Mouse (Mus musculus) hindbrain, embryonic 15.5 days (tissue): ENCODE data around the gene Clstn1. TPM values are rescaled to one million over a fixed set of nuclear protein-coding genes. Genes with fewer than 3 reads are reported as not detected.
A peak's percentile ranks its signal among the peaks of the same experiment; 100 is the strongest.
"Not testable (repeated sequence)": the region's sequence is repeated elsewhere in the genome, so short reads cannot be mapped to it uniquely, and the experiment has no call there.

Source experiments
- ATAC-seq: fragments of 200-750 bp; cut with Nextera tagmentation; 2 replicates; pipeline ENCODE4 v1.8.0; 2017; ENCODE audit warnings: low read depth, moderate number of reproducible peaks, moderate TSS enrichment; ENCODE audit not compliant: low FRiP score
- H3K27ac ChIP-seq: fragments of 300-500 bp; sonication (generic); replicated peaks from 2 replicates; pipeline ENCODE4 v1.5.1; 2015; ENCODE audit warnings: mild to moderate bottlenecking, inconsistent platforms
- H3K27me3 ChIP-seq: fragments of 300-500 bp; sonication (generic); 2 replicates; pipeline ENCODE4 v1.6.1; 2015; ENCODE audit warnings: control low read depth, inconsistent platforms
- H3K36me3 ChIP-seq: fragments of 300-500 bp; sonication (generic); 2 replicates; pipeline ENCODE4 v1.6.1; 2015; ENCODE audit warnings: control low read depth, inconsistent platforms
- H3K4me1 ChIP-seq: fragments of 300-500 bp; sonication (generic); replicated peaks from 2 replicates; pipeline ENCODE4 v1.6.1; 2015; ENCODE audit warnings: control low read depth, inconsistent platforms
- H3K4me2 ChIP-seq: fragments of 300-500 bp; sonication (generic); 2 replicates; pipeline ENCODE4 v1.6.1; 2015; ENCODE audit warnings: moderate library complexity, mild to moderate bottlenecking, inconsistent platforms
- H3K4me3 ChIP-seq: fragments of 300-500 bp; sonication (generic); 2 replicates; pipeline ENCODE4 v1.5.1; 2015; ENCODE audit warnings: mild to moderate bottlenecking, inconsistent platforms
- H3K9ac ChIP-seq: fragments of 300-500 bp; sonication (generic); 2 replicates; pipeline ENCODE4 v1.6.1; 2015; ENCODE audit warnings: inconsistent platforms
- H3K9me3 ChIP-seq: fragments of 300-500 bp; sonication (generic); 2 replicates; pipeline ENCODE4 v1.6.1; 2016; ENCODE audit warnings: control low read depth, inconsistent platforms
- WGBS: fragments of 180-500 bp; shearing (Covaris S2); methylation state at CpG from one replicate; pipeline ENCODE4 v1.1.7; 2015; 5-methylcytosine and 5-hydroxymethylcytosine counted together
- polyA plus RNA-seq: library from polyadenylated mRNA; unstranded; fragments of >200 nt; fragmentation: Nextera tagmentation; extraction: Ambion mirVana; gene quantifications from 2 replicates; pipeline ENCODE4 v1.2.1, GENCODE M21; 2015

Gene Clstn1
- polyA plus RNA-seq, 1 experiment from 2014 or later: 198 TPM

DNA sequence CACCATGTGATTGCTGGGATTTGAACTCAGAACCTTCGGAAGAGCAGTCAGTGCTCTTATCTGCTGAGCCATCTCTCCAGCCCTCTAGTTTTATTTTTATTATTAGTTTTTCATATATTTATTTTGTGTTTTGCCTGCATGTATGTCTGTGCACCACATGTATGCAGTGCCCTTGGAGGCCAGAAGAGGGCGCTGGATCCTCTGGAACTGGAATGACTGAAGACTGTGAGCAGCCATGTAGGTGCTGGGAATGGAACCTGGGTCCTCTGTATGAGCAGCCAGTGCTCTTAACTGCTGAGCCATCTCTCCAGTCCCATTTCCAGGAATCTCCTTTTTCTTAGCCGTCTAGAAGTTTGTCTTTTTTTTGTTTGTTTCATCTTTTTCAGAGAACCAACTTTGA, 18.2 kb downstream of the Clstn1 start:
- WGBS: 79% methylated on average over 3 of the region's 3 CpGs
- no peaks in the 10 kb centered on the region for H3K9me3 ChIP-seq
- H3K4me1 ChIP-seq: peaks cover 55% of the 10 kb centered on the region

DNA sequence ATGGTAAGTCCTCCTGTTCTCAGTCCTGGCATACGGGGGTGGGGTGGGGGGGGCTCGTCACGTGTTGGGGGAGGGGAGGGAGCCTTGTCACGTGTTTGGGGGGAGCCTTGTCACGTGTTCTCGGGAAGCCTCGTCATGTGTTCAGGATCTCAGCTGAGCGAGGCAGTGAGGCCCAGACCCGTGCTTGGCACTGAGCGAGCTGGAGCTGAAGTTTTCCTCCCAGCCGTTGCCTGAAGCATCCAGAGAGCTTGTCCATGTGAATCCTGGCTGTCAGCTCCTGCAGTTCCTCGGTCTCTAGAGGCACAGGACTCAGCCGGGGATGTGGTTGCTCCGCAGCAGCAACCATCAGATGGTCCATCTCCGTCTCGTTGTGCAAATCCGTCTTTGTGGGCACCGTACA, 19.8 kb downstream of the Clstn1 start:
- Histone ChIP-seq H3K4me1 (peaks cover 51% of the 10 kb centered on the region), H3K27ac (peak overlapping the region; percentile 62)

More for the DNA sequence above, 18.2 kb downstream of the Clstn1 start:
- H3K27ac ChIP-seq: no peak overlapping the region
- H3K4me3 ChIP-seq: no peak overlapping the region
- H3K27me3 ChIP-seq: no peaks in the 10 kb centered on the region
- H3K9ac ChIP-seq: no peak overlapping the region
- ATAC-seq: no peak
- no peaks in the 10 kb centered on the region for H3K36me3 ChIP-seq
- no peak overlapping the region for H3K4me2 ChIP-seq

DNA sequence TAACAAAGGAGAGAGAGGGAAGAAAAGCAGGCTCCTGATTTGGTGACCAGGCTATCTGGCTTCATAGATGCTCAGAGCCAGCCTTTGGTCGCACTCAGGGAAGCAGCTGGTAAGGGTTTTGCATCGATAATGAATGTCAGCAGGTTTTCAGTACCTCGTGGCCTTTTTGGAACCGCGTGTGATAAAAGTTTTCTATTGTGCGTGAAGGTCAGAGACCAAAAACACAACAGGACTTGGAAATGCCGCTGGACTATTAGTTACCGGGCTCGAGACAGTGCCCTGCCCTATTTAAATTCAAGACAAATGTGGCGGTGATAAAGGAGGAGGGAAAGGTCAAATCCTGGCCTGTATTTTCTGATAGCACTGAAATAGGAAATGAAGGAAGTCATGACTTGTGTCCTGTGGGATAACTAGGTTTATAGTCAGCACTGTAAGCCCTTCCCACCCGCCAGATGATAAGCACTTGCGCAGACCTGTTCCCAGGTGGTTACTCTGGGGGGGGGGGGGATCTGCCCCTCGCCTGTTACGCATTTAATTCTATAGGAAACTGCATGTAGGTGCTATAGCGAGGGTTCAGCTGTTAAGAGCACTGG, 20.6 kb downstream of the Clstn1 start:
- 0 out of 2 replicates have a peak overlapping the region, but pooled peaks have one; percentile 25 for H3K27ac ChIP-seq
- peaks cover 49% of the 10 kb centered on the region for H3K4me1 ChIP-seq
- ATAC-seq: no peak
- no peaks in the 10 kb centered on the region for H3K27me3 ChIP-seq
- H3K9ac ChIP-seq: no peak overlapping the region
- no peaks in the 10 kb centered on the region for H3K36me3 ChIP-seq
- no peaks in the 10 kb centered on the region for H3K9me3 ChIP-seq
- H3K4me3 ChIP-seq: no peak overlapping the region
- 34% methylated on average over 15 of the region's 15 CpGs for WGBS
- no peak overlapping the region for H3K4me2 ChIP-seq

More for the DNA sequence above, 19.8 kb downstream of the Clstn1 start:
- WGBS: 49% methylated on average over 18 of the region's 18 CpGs
- Histone ChIP-seq H3K4me2 (peak overlapping the region; percentile 17; the same call in 1 of the 2 replicates), H3K9me3 (no peaks in the 10 kb centered on the region), H3K36me3 (no peaks in the 10 kb centered on the region), H3K4me3 (no peak overlapping the region), H3K27me3 (no peaks in the 10 kb centered on the region), H3K9ac (no peak overlapping the region)
- ATAC-seq: peak; percentile 52

- H3K9me3 ChIP-seq: no peaks in the 10 kb centered on the region
- no peaks in the 10 kb centered on the region for H3K27me3 ChIP-seq
- WGBS: 60% methylated on average over 20 of the region's 20 CpGs
- 0 out of 2 replicates have a peak overlapping the region, but pooled peaks have one; percentile 25 for H3K27ac ChIP-seq
- H3K4me3 ChIP-seq: no peak overlapping the region
- H3K4me1 ChIP-seq: peaks cover 43% of the 10 kb centered on the region
- no peak overlapping the region for H3K4me2 ChIP-seq
- H3K36me3 ChIP-seq: no peaks in the 10 kb centered on the region
- ATAC-seq: no peak
- no peak overlapping the region; the same call in 1 of the 2 replicates for H3K9ac ChIP-seq
These were observed 21.5 kb downstream of the Clstn1 start for GRCm38 (mm10) chr4:149607591-149608308.

DNA sequence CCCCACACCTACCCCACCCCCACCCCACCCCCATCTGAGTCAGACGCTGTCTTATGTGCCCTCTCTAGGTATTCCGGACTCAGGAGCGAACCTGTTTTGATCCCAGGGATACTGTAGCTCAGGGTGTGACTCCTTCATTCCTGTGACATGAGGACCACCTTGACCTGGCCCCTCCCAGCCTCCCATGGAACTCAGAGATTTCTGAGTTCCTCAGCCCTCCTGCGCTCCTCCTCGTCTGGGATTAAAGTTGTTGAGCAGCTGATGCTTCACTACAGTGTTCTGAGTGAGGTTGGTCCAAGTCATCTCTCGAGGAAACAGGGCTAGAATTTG, 22.0 kb downstream of the Clstn1 start:
- Histone ChIP-seq H3K27me3 (no peaks in the 10 kb centered on the region), H3K9ac (no peak overlapping the region), H3K27ac (no peak overlapping the region), H3K36me3 (no peaks in the 10 kb centered on the region), H3K4me1 (peaks cover 43% of the 10 kb centered on the region), H3K9me3 (no peaks in the 10 kb centered on the region), H3K4me3 (no peak overlapping the region), H3K4me2 (no peak overlapping the region)
- ATAC-seq: no peak
- WGBS: 92% methylated on average over 6 of the region's 6 CpGs

- no peaks in the 10 kb centered on the region for H3K27me3 ChIP-seq
- H3K4me3 ChIP-seq: no peak overlapping the region
- peaks cover 43% of the 10 kb centered on the region for H3K4me1 ChIP-seq
- H3K9ac ChIP-seq: no peak overlapping the region
- H3K4me2 ChIP-seq: no peak overlapping the region
- peak overlapping the region; percentile 5; the same call in 1 of the 2 replicates for H3K27ac ChIP-seq
- H3K9me3 ChIP-seq: no peaks in the 10 kb centered on the region
- WGBS: 52% methylated on average over 8 of the region's 8 CpGs
- ATAC-seq: no peak
- no peaks in the 10 kb centered on the region for H3K36me3 ChIP-seq
These were observed 23.2 kb downstream of the Clstn1 start for GRCm38 (mm10) chr4:149609256-149610025.

GRCm38 (mm10) chr4:149611376-149612044, 25.2 kb downstream of the Clstn1 start:
- peaks cover 31% of the 10 kb centered on the region for H3K4me1 ChIP-seq
- H3K36me3 ChIP-seq: peaks cover 15% of the 10 kb centered on the region
- H3K9me3 ChIP-seq: no peaks in the 10 kb centered on the region
- H3K4me3 ChIP-seq: no peak overlapping the region
- no peak overlapping the region for H3K27ac ChIP-seq
- 54% methylated on average over 10 of the region's 10 CpGs for WGBS
- no peak for ATAC-seq
- no peaks in the 10 kb centered on the region for H3K27me3 ChIP-seq
- H3K9ac ChIP-seq: no peak overlapping the region
- no peak overlapping the region for H3K4me2 ChIP-seq

DNA sequence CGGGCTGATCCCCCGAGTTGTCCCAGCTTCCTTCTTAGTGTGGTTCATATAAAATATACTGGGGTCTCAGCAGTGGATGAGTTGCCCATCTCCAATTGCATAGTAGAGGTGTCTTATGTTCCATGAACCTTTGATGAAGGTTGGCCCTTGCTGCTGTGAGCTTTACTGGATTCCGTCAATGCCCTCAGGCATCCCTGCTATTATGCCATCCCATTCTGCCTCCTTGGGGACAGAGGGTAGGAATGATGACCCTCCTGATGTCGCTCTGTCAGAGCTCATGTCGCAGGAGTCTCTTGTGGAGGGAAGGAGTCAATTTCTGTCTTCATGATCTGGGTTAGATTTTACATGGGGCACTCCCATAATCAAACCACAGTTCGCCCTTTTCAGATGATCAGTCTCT, 27.2 kb downstream of the Clstn1 start:
- not testable (repeated sequence) for H3K9me3 ChIP-seq, H3K27ac ChIP-seq, H3K9ac ChIP-seq, ATAC-seq, H3K4me2 ChIP-seq, H3K4me3 ChIP-seq, H3K27me3 ChIP-seq
- WGBS: 73% methylated on average over 6 of the region's 6 CpGs
- Histone ChIP-seq H3K4me1 (peaks cover 16% of the 10 kb centered on the region), H3K36me3 (peaks cover 17% of the 10 kb centered on the region)

- Histone ChIP-seq H3K9me3 (no peaks in the 10 kb centered on the region), H3K27me3 (no peaks in the 10 kb centered on the region), H3K4me3 (no peak overlapping the region), H3K4me2 (no peak overlapping the region), H3K4me1 (peaks cover 4% of the 10 kb centered on the region; the same call in 1 of the 2 replicates), H3K27ac (no peak overlapping the region), H3K36me3 (peaks cover 17% of the 10 kb centered on the region), H3K9ac (no peak overlapping the region)
- 96% methylated on average over 3 of the region's 3 CpGs for WGBS
- no peak for ATAC-seq
These were observed 28.6 kb downstream of the Clstn1 start for GRCm38 (mm10) chr4:149614869-149615268.

- not testable (repeated sequence) for H3K4me1 ChIP-seq, H3K4me2 ChIP-seq, ATAC-seq, H3K27ac ChIP-seq, H3K9ac ChIP-seq, H3K9me3 ChIP-seq, H3K4me3 ChIP-seq, H3K27me3 ChIP-seq
- 91% methylated on average over 3 of the region's 3 CpGs for WGBS
- H3K36me3 ChIP-seq: peaks cover 17% of the 10 kb centered on the region
These were observed 30.7 kb downstream of the Clstn1 start for GRCm38 (mm10) chr4:149616999-149617398.

DNA sequence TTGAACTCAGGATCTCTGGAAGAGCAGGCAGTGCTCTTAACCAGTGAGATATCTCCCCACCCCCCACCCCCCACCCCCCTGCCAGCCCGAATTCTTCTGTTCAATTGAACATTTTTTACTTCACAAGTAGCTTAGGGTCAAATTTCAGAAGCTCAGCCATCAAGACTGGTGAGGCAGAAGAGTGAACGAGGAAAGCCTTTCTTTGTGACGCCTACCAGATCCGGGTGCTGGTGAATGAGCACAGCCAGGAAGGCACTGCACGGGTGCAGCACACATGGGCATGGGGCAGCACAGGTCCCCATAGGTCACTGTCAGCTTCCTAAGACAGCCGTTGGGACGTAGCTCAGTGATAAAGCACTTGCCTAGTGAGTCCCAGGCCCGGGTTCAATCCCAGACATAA, 33.7 kb downstream of the Clstn1 start:
- H3K27me3 ChIP-seq: no peaks in the 10 kb centered on the region
- peaks cover 12% of the 10 kb centered on the region for H3K36me3 ChIP-seq
- WGBS: 27% methylated on average over 8 of the region's 8 CpGs
- no peak overlapping the region for H3K9ac ChIP-seq
- no peak overlapping the region for H3K27ac ChIP-seq
- no peak for ATAC-seq
- H3K4me2 ChIP-seq: no peak overlapping the region
- no peak overlapping the region for H3K4me3 ChIP-seq
- peaks cover 4% of the 10 kb centered on the region; the same call in 1 of the 2 replicates for H3K4me1 ChIP-seq
- H3K9me3 ChIP-seq: no peaks in the 10 kb centered on the region
